Comparison of ENCODE assay signal across 8 mouse cellular contexts in the genomic region with DNA sequence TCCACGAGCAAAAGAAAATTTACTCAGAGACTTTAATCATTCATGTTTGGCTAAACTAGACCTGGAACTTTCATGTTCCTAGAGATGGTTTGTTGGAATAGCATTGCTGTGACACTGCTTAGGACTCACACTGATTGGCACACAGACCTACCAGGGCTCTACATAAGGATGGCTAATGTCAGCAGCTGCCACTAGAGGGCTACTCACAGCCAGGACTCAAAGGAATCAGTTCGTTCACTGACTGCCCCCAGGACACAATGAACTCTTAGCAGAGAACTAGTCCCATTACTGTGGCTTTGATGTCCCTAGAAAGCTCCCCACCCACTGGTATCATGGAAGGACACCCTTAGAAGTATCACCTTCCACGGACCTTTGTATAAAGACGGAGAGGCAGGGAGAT.
A peak's percentile ranks its signal among the peaks of the same experiment; 100 is the strongest.
DNase-seq lines count a peak whose midpoint lies in the region; ATAC-seq and TF ChIP-seq lines count a peak whose summit lies in the region.

No protein-coding gene starts in this region.

- no peak overlapping the region for H3K9ac ChIP-seq in lung, postnatal 0 days (replicated peaks; ENCODE audit: low read depth)

- peak; percentile 50 for TF ChIP-seq CTCF in bone marrow macrophage, adult 2 months (IDR thresholded peaks at IDR 0.05; ENCODE audit: low read depth, low read length)
- TF ChIP-seq CTCF in lung, postnatal 0 days (IDR thresholded peaks at IDR 0.05) = peak; percentile 77

- ATAC-seq in lung, postnatal 0 days = no peak

- H3K4me1 ChIP-seq in bone marrow macrophage, adult 2 months (ENCODE audit: control insufficient read depth, insufficient read depth, low read length) = no peaks in the 10 kb centered on the region
- no peaks in the 10 kb centered on the region for H3K4me1 ChIP-seq in lung, postnatal 0 days (ENCODE audit: insufficient read depth, low read depth, low read length)

- no peaks in the 10 kb centered on the region for H3K9me3 ChIP-seq in lung, postnatal 0 days (ENCODE audit: low read length)

- 34% methylated on average over 4 of the region's 4 CpGs for WGBS in lung, postnatal 0 days

- DNase-seq in adrenal gland, adult (ENCODE audit: inconsistent age in 2 of 2, low spot score in 1 of 2) = peak; percentile 35 to 73
- no peak for DNase-seq in adrenal gland, adult 18-20 months (ENCODE audit: low spot score in 2 of 2)
- peak; percentile 17 to 27 for DNase-seq in left cerebral cortex, adult 18-20 months (ENCODE audit: low spot score in 2 of 2)
- DNase-seq in left cerebral cortex, adult 11 months (ENCODE audit: low spot score) = no peak
- peak; percentile 56 for DNase-seq in lung, postnatal 0 days (ENCODE audit: low spot score)
- no peak for DNase-seq in frontal cortex, postnatal 25 days (ENCODE audit: low spot score in 2 of 2)
- no peak for DNase-seq in heart, adult 11 months

- no peak overlapping the region for H3K27ac ChIP-seq in bone marrow macrophage, adult 2 months (ENCODE audit: insufficient read depth, low read depth, low read length)
- H3K27ac ChIP-seq in lung, postnatal 0 days (ENCODE audit: low read length) = no peak overlapping the region

- H3K4me2 ChIP-seq in lung, postnatal 0 days (replicated peaks; ENCODE audit: low read depth, low read length) = no peak overlapping the region

- no peak overlapping the region for H3K4me3 ChIP-seq in bone marrow macrophage, adult 2 months (ENCODE audit: insufficient read depth, low read length)
- no peak overlapping the region for H3K4me3 ChIP-seq in lung, postnatal 0 days (ENCODE audit: low read depth, low read length)

- H3K27me3 ChIP-seq in lung, postnatal 0 days (replicated peaks; ENCODE audit: insufficient read depth, low read length) = no peaks in the 10 kb centered on the region

- TF ChIP-seq POLR2A in bone marrow macrophage, adult 2 months (IDR thresholded peaks at IDR 0.05; ENCODE audit: borderline replicate concordance, low read depth, low read length) = no peak

- no peaks in the 10 kb centered on the region for H3K36me3 ChIP-seq in lung, postnatal 0 days (ENCODE audit: insufficient read depth, low read length)

- no peak for TF ChIP-seq EP300 in lung, postnatal 0 days (IDR thresholded peaks at IDR 0.05)

Comparison
In these comparisons a context has a peak if more than half of its experiments do, and no peak if none do; other contexts are left out.
1. DNase-seq: peak in adrenal gland, adult (2 of 2), left cerebral cortex, adult 18-20 months (2 of 2) and lung, postnatal 0 days (single experiment); none in adrenal gland, adult 18-20 months (0 of 2), left cerebral cortex, adult 11 months (single experiment), frontal cortex, postnatal 25 days (0 of 2) and heart, adult 11 months (single experiment).